In genomic region chrX:36884719-36885118, GRCm38 (mm10) we compare ENCODE assay signal across 12 mouse cellular contexts. TPM values are rescaled to one million over a fixed set of nuclear protein-coding genes. Genes with fewer than 3 reads are reported as not detected.
DNase-seq lines count a peak whose midpoint lies in the region; ATAC-seq and TF ChIP-seq lines count a peak whose summit lies in the region.
"Had no signal": no experiment of that assay in that cellular context is flagged by ENCODE, and none has a peak within 500 bp of the region (broad histone marks: within the 10 kb centered on the region; RNA-seq: fewer than 3 reads in every experiment).

No protein-coding gene starts in this region.

- no peaks in the 10 kb centered on the region for H3K4me1 ChIP-seq in kidney, adult 2 months (ENCODE audit: control insufficient read depth, insufficient read depth, low read length)
- no peaks in the 10 kb centered on the region for H3K4me1 ChIP-seq in kidney, embryonic 14.5 days (ENCODE audit: control insufficient read depth, insufficient read depth, low read length)
- H3K4me1 ChIP-seq: neural tube, embryonic 13.5 days had no signal

- H3K27me3 ChIP-seq in kidney, adult 2 months (replicated peaks; ENCODE audit: control insufficient read depth, insufficient read depth, low read length), result no peaks in the 10 kb centered on the region
- no peaks in the 10 kb centered on the region for H3K27me3 ChIP-seq in kidney, embryonic 14.5 days (ENCODE audit: control insufficient read depth, insufficient read depth, low read length)
- H3K27me3 ChIP-seq in Patski, result peaks cover 53% of the 10 kb centered on the region
- H3K27me3 ChIP-seq: neural tube, embryonic 13.5 days had no signal

- in situ Hi-C loops in Patski (cut with MboI; ENCODE audit: low pct_unique_long_range_greater_than_20kb), result no loop called here

- H3K4me2 ChIP-seq in kidney, embryonic 14.5 days (replicated peaks; ENCODE audit: low read depth, low read length), result no peak overlapping the region
- H3K4me2 ChIP-seq: hindbrain, embryonic 14.5 days; neural tube, embryonic 13.5 days had no signal

- H3K9ac ChIP-seq in kidney, embryonic 14.5 days (ENCODE audit: low read depth, low read length), result no peak overlapping the region
- H3K9ac ChIP-seq: hindbrain, embryonic 14.5 days; neural tube, embryonic 13.5 days had no signal

- CTCF ChIA-PET in Patski (lab: Charles Lee), result no interaction called here

- H3K9me3 ChIP-seq in kidney, embryonic 14.5 days (ENCODE audit: control insufficient read depth, low read length), result no peaks in the 10 kb centered on the region
- H3K9me3 ChIP-seq: neural tube, embryonic 13.5 days had no signal

- DNase-seq in kidney, adult 2 months, result no peak
- DNase-seq in spleen, postnatal 4 days (ENCODE audit: low spot score in 2 of 2), result peak; percentile 20 to 67
- no peak for DNase-seq in spleen, adult 18-20 months
- no peak for DNase-seq in Patski (ENCODE audit: low read depth, low spot score)
- peak; percentile 44 for DNase-seq in naive thymus-derived CD4-positive, alpha-beta T cell, adult 2 months (ENCODE audit: low read depth)
- no peak for DNase-seq in right cerebral cortex, postnatal 4 days
- DNase-seq in frontal cortex, postnatal 25 days (ENCODE audit: low spot score in 2 of 2), result no peak
- DNase-seq: cerebellum, adult 11-12 months had no signal

- POLR2A ChIA-PET in Patski (lab: Charles Lee), result no interaction called here

- H3K36me3 ChIP-seq in kidney, adult 2 months (ENCODE audit: control insufficient read depth, insufficient read depth, low read length), result no peaks in the 10 kb centered on the region
- peaks cover 7% of the 10 kb centered on the region; the same call in 1 of the 2 replicates for H3K36me3 ChIP-seq in kidney, embryonic 14.5 days (ENCODE audit: control insufficient read depth, insufficient read depth, low read length)

- no peak overlapping the region for H3K27ac ChIP-seq in kidney, adult 2 months (ENCODE audit: insufficient read depth, low read depth, low read length)
- no peak overlapping the region for H3K27ac ChIP-seq in kidney, embryonic 14.5 days (ENCODE audit: low read depth, low read length)
- H3K27ac ChIP-seq: hindbrain, embryonic 14.5 days; macrophage; neural tube, embryonic 13.5 days had no signal

- peak; percentile 30 for TF ChIP-seq CTCF in kidney, adult 2 months (conservative IDR thresholded peaks at IDR 0.05; ENCODE audit: insufficient read depth, insufficient read length, low read depth, low read length)
- TF ChIP-seq CTCF in Patski (IDR thresholded peaks at IDR 0.05), result peak; percentile 36

- 100% methylated on average over 1 of the region's 1 CpGs for WGBS in kidney, adult 2 months
- WGBS in kidney, embryonic 14.5 days, result 80% methylated on average over 1 of the region's 1 CpGs

- no peak overlapping the region for H3K4me3 ChIP-seq in kidney, adult 2 months (ENCODE audit: insufficient read depth, low read depth, low read length)
- no peak overlapping the region for H3K4me3 ChIP-seq in kidney, embryonic 14.5 days (ENCODE audit: low read length)
- H3K4me3 ChIP-seq: neural tube, embryonic 13.5 days had no signal

- TF ChIP-seq POLR2A in kidney, adult 2 months (IDR thresholded peaks at IDR 0.05; ENCODE audit: low read depth, low read length), result no peak

- ATAC-seq in kidney, embryonic 14.5 days (ENCODE audit: low FRiP score, low TSS enrichment), result no peak
- no peak for ATAC-seq in Patski

RNA-seq across cellular contexts. Expression of gene C330007P06Rik, which starts 10.8 kb away (rescaled TPM):
- polyA plus RNA-seq in kidney, adult 2 months (2012; rRNA removed), result 13.6 and 17.8 TPM in 2 replicates
- 24.7 and 38.1 TPM in 2 replicates for polyA plus RNA-seq in kidney, embryonic 14.5 days (2014; fragmentation: Nextera tagmentation; extraction: Ambion mirVana)
- polyA plus RNA-seq in Patski (2021), result 29.8 TPM

RNA-seq across cellular contexts. Expression of gene Ube2a, which starts 11.0 kb away (rescaled TPM):
- polyA plus RNA-seq in kidney, adult 2 months (2012; rRNA removed), result 33.1 and 44.2 TPM in 2 replicates
- polyA plus RNA-seq in kidney, embryonic 14.5 days (2014; fragmentation: Nextera tagmentation; extraction: Ambion mirVana), result 114 and 127 TPM in 2 replicates
- polyA plus RNA-seq in Patski (2021), result 89.0 TPM

RNA-seq across cellular contexts. Expression of gene Nkrf, which starts 18.0 kb away (rescaled TPM):
- polyA plus RNA-seq in kidney, adult 2 months (2012; rRNA removed), result 0.39 and 0.88 TPM in 2 replicates
- 2.8 and 3.7 TPM in 2 replicates for polyA plus RNA-seq in kidney, embryonic 14.5 days (2014; fragmentation: Nextera tagmentation; extraction: Ambion mirVana)
- 8.4 TPM for polyA plus RNA-seq in Patski (2021)

Comparison
In these comparisons a context has a peak if more than half of its experiments do, and no peak if none do; other contexts are left out.
1. DNase-seq: peak in spleen, postnatal 4 days (2 of 2) and naive thymus-derived CD4-positive, alpha-beta T cell, adult 2 months (single experiment); none in kidney, adult 2 months (single experiment), spleen, adult 18-20 months (0 of 2), Patski (single experiment), right cerebral cortex, postnatal 4 days (single experiment) and frontal cortex, postnatal 25 days (0 of 2).